Mouse (Mus musculus) lung, postnatal 0 days (tissue): ENCODE data around the gene Gm10024.
"Not testable (repeated sequence)": the region's sequence is repeated elsewhere in the genome, so short reads cannot be mapped to it uniquely, and the experiment has no call there.

ENCODE experiments used
- CTCF ChIP-seq: IDR thresholded peaks from 2 replicates; pipeline ENCODE4 v1.5.1; 2016; ENCODE audit warnings: antibody characterized with exemption, mild to moderate bottlenecking
- EP300 ChIP-seq: IDR thresholded peaks from 2 replicates; pipeline ENCODE4 v1.6.1; 2016; ENCODE audit warnings: antibody characterized with exemption, mild to moderate bottlenecking, control low read depth

DNA sequence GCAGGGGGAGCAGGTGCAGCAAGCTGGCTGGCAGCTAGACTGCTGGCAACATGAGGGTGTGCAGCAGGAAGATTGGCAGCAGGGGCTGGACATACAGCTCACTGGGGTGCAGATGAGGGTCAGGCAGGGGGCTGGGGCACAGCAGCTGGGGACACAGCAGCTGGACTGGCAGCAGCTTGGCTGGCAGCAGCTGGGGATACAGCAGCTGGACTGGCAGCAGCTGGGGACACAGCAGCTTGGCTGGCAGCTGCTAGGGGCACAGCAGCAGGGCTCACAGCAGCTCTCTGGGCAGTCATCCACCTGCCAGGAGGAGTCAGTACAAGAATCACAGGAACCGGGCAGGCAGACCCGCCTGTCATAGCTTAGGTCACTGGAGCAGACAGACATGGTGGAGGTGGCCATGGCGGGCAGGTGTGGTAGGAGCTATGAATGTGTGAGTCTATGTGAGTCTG, 20.9 kb upstream of the Gm10024 start, which contains the start of gene Gm19402:
- not testable (repeated sequence) for TF ChIP-seq EP300, CTCF
